9 mouse cellular contexts compared by ENCODE assay signal in the genomic region with DNA sequence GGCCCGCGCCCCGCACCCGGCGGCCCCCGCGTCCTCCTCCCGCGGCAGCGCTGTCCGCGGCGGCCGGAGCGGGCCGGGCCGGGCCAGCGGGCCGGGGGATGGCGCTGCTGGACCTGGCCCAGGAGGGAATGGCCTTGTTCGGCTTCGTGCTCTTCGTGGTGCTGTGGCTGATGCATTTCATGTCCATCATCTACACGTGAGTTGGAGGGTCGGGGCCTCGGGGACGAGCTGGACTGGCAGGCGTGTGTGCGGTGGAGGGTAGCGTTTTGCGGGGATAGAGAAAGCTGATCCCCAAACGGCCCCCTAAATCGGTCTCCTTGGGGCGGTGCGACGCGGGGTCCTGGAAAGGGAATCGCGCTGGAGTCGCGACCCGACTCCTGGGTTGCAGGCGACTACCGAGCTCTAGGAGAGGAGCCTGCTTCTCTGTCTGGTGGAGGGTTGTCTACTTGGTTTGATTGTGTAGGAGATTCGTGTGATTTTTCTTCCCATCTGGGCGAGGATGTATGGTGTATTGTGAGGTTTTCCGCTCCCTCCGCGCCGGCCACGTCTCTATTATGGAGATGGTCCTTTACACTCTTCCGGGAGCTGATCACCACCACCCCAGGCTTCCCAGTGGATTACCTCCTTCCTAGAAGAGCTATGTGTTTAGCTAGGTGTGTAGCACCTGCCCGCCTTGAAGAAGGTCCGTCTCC. TPM values are rescaled to one million over a fixed set of nuclear protein-coding genes. Genes with fewer than 3 reads are reported as not detected.
DNase-seq lines count a peak whose midpoint lies in the region; ATAC-seq and TF ChIP-seq lines count a peak whose summit lies in the region.
"Had no signal": no experiment of that assay in that cellular context is flagged by ENCODE, and none has a peak within 500 bp of the region (broad histone marks: within the 10 kb centered on the region; RNA-seq: fewer than 3 reads in every experiment).

No protein-coding gene starts in this region.

- TF ChIP-seq EP300 in ES-Bruce4 (IDR thresholded peaks at IDR 0.05; ENCODE audit: insufficient read depth, low read depth, low read length): no peak

- H3K36me3 ChIP-seq in ES-Bruce4 (ENCODE audit: control insufficient read depth, insufficient read depth, low read length, poor library complexity, severe bottlenecking): no peaks in the 10 kb centered on the region
- H3K36me3 ChIP-seq in embryonic facial prominence, embryonic 13.5 days: no peaks in the 10 kb centered on the region
- H3K36me3 ChIP-seq in hindbrain, embryonic 10.5 days: peaks cover 3% of the 10 kb centered on the region; the same call in 1 of the 2 replicates
- H3K36me3 ChIP-seq in stomach, embryonic 14.5 days (ENCODE audit: control insufficient read depth, insufficient read depth, low read length): no peaks in the 10 kb centered on the region

- WGBS in embryonic facial prominence, embryonic 13.5 days: 1% methylated on average over 47 of the region's 54 CpGs
- WGBS in hindbrain, embryonic 10.5 days: under 1% methylated on average over 54 of the region's 54 CpGs
- WGBS in stomach, embryonic 14.5 days: under 1% methylated on average over 54 of the region's 54 CpGs

- peak overlapping the region; percentile 83 for H3K4me3 ChIP-seq in ES-Bruce4 (ENCODE audit: low read depth, low read length)
- peak overlapping the region; percentile 91 for H3K4me3 ChIP-seq in embryonic facial prominence, embryonic 13.5 days
- H3K4me3 ChIP-seq in hindbrain, embryonic 10.5 days: peak overlapping the region; percentile 85
- H3K4me3 ChIP-seq in left cerebral cortex, adult 2 months: peak overlapping the region; percentile 89
- H3K4me3 ChIP-seq in stomach, embryonic 14.5 days (ENCODE audit: low read depth, low read length): peak overlapping the region; percentile 84

- DNase-seq in adrenal gland, adult 18-20 months (ENCODE audit: low spot score in 2 of 2): peak; percentile 37 to 40
- no peak for DNase-seq in adrenal gland, adult 2 months
- DNase-seq in hindbrain, embryonic 10.5 days (ENCODE audit: low spot score): peak; percentile 75
- peak; percentile 34 to 46 for DNase-seq in left cerebral cortex, adult 2 months (ENCODE audit: extremely low spot score in 1 of 2, low spot score in 2 of 2)

- H3K27ac ChIP-seq in ES-Bruce4 (ENCODE audit: insufficient read depth, low read length): no peak overlapping the region
- H3K27ac ChIP-seq in embryonic facial prominence, embryonic 13.5 days: peak overlapping the region; percentile 96
- H3K27ac ChIP-seq in hindbrain, embryonic 10.5 days: peak overlapping the region; percentile 97
- peak overlapping the region; percentile 92 for H3K27ac ChIP-seq in left cerebral cortex, adult 2 months
- H3K27ac ChIP-seq in stomach, embryonic 14.5 days (ENCODE audit: low read length): peak overlapping the region; percentile 91

- peak overlapping the region; percentile 83 for H3K9ac ChIP-seq in ES-Bruce4 (ENCODE audit: low read depth, poor library complexity, severe bottlenecking)
- H3K9ac ChIP-seq in embryonic facial prominence, embryonic 13.5 days: peak overlapping the region; percentile 95
- H3K9ac ChIP-seq in stomach, embryonic 14.5 days (replicated peaks; ENCODE audit: low read depth, low read length): peak overlapping the region; percentile 96

- H3K4me1 ChIP-seq in ES-Bruce4 (ENCODE audit: control insufficient read depth, insufficient read depth, low read length): no peaks in the 10 kb centered on the region
- peaks cover 6% of the 10 kb centered on the region; the same call in 1 of the 2 replicates for H3K4me1 ChIP-seq in embryonic facial prominence, embryonic 13.5 days
- peaks cover 12% of the 10 kb centered on the region for H3K4me1 ChIP-seq in hindbrain, embryonic 10.5 days (replicated peaks)
- 0 out of 2 replicates have a peak, but pooled peaks cover 8% of the 10 kb centered on the region for H3K4me1 ChIP-seq in stomach, embryonic 14.5 days (ENCODE audit: control insufficient read depth, insufficient read depth, low read length)

- TF ChIP-seq POLR2A in ES-Bruce4 (IDR thresholded peaks at IDR 0.05; ENCODE audit: insufficient read depth, low read length): no peak

- no peak for ATAC-seq in embryonic facial prominence, embryonic 13.5 days (ENCODE audit: insufficient number of reproducible peaks, insufficient read depth, low FRiP score, low TSS enrichment, low read depth)
- ATAC-seq in megakaryocyte-erythroid progenitor cell, adult 5-6 weeks (replicated peaks; ENCODE audit: low FRiP score, low TSS enrichment, poor library complexity, severe bottlenecking): 0 out of 2 replicates have a peak, but pooled peaks have one; percentile 5
- peak; percentile 51; the same call in 1 of the 2 replicates for ATAC-seq in stomach, embryonic 14.5 days (ENCODE audit: insufficient number of reproducible peaks, insufficient read depth, low FRiP score, low read depth)

- H3K27me3 ChIP-seq in ES-Bruce4 (ENCODE audit: control insufficient read depth, insufficient read depth, low read length, poor library complexity, severe bottlenecking): no peaks in the 10 kb centered on the region
- H3K27me3 ChIP-seq in embryonic facial prominence, embryonic 13.5 days: no peaks in the 10 kb centered on the region
- H3K27me3 ChIP-seq in hindbrain, embryonic 10.5 days (ENCODE audit: insufficient read depth, poor library complexity, severe bottlenecking): no peaks in the 10 kb centered on the region
- H3K27me3 ChIP-seq in stomach, embryonic 14.5 days (ENCODE audit: control insufficient read depth, insufficient read depth, low read length): no peaks in the 10 kb centered on the region

- no peak for TF ChIP-seq CTCF in ES-Bruce4 (IDR thresholded peaks at IDR 0.05; ENCODE audit: low read depth, low read length)
- no peak for TF ChIP-seq CTCF in left cerebral cortex, adult 2 months (IDR thresholded peaks at IDR 0.05)

- no peaks in the 10 kb centered on the region for H3K9me3 ChIP-seq in ES-Bruce4 (replicated peaks; ENCODE audit: control insufficient read depth, insufficient read depth, low read length, poor library complexity, severe bottlenecking)
- no peaks in the 10 kb centered on the region for H3K9me3 ChIP-seq in embryonic facial prominence, embryonic 13.5 days
- no peaks in the 10 kb centered on the region for H3K9me3 ChIP-seq in hindbrain, embryonic 10.5 days
- no peaks in the 10 kb centered on the region for H3K9me3 ChIP-seq in stomach, embryonic 14.5 days (ENCODE audit: control insufficient read depth, low read depth, low read length)

- H3K4me2 ChIP-seq in embryonic facial prominence, embryonic 13.5 days: peak overlapping the region; percentile 69
- peak overlapping the region; percentile 71 for H3K4me2 ChIP-seq in stomach, embryonic 14.5 days (replicated peaks; ENCODE audit: low read depth, low read length)

- intact Hi-C loops in left cerebral cortex, adult 2 months (cut with DNase I): loop anchor here (1.0 to 10.0 kb wide), 4 partner anchors 155 to 378 kb away; partner anchors contain the start of genes Gng10 and Ptbp3

RNA-seq across cellular contexts. Expression of gene Ugcg, which starts 0.6 kb away (rescaled TPM):
- 10 to 100 TPM; 31.7 to 32.0 TPM for total RNA-seq in adrenal gland, adult 18-20 months (2021)
- 10 to 100 TPM; 26.5 to 44.3 TPM for total RNA-seq in adrenal gland, adult 2 months (2021)
- polyA plus RNA-seq in adrenal gland, adult 2 months (2012; rRNA removed): 41.7 and 49.9 TPM in 2 replicates
- 60.0 and 61.2 TPM in 2 replicates for polyA plus RNA-seq in ES-Bruce4 (2011; ENCODE audit: insufficient read depth, insufficient read length, low read depth, missing spikeins)
- polyA plus RNA-seq in embryonic facial prominence, embryonic 13.5 days (2015; fragmentation: Nextera tagmentation; extraction: Ambion mirVana): 11.2 and 12.0 TPM in 2 replicates
- 9.0 and 10.0 TPM in 2 replicates for polyA plus RNA-seq in hindbrain, embryonic 10.5 days (2016; fragmentation: Nextera tagmentation; extraction: Ambion mirVana)
- 10 to 100 TPM; 79.8 to 90.3 TPM for total RNA-seq in left cerebral cortex, adult 2 months (2021)
- 223 and 236 TPM in 2 replicates for total RNA-seq in megakaryocyte-erythroid progenitor cell, adult 5-6 weeks (2014; fragmentation: Nextera tagmentation)
- total RNA-seq in megakaryocyte-erythroid progenitor cell, adult 5-6 weeks (2017): 225 and 282 TPM in 2 replicates
- 15.0 and 15.8 TPM in 2 replicates for polyA plus RNA-seq in stomach, embryonic 14.5 days (2014; fragmentation: Nextera tagmentation; extraction: Ambion mirVana)

RNA-seq across cellular contexts. Expression of gene AI481877, which starts 50.9 kb away (rescaled TPM):
- not detected for total RNA-seq in adrenal gland, adult 18-20 months (2021)
- not detected for total RNA-seq in adrenal gland, adult 2 months (2021)
- not detected in 2 replicates for polyA plus RNA-seq in adrenal gland, adult 2 months (2012; rRNA removed)
- 0.85 and 1.0 TPM in 2 replicates for polyA plus RNA-seq in ES-Bruce4 (2011; ENCODE audit: insufficient read depth, insufficient read length, low read depth, missing spikeins)
- polyA plus RNA-seq in embryonic facial prominence, embryonic 13.5 days (2015; fragmentation: Nextera tagmentation; extraction: Ambion mirVana): not detected in 2 replicates
- polyA plus RNA-seq in hindbrain, embryonic 10.5 days (2016; fragmentation: Nextera tagmentation; extraction: Ambion mirVana): not detected in 2 replicates
- total RNA-seq in left cerebral cortex, adult 2 months (2021): not detected
- total RNA-seq in megakaryocyte-erythroid progenitor cell, adult 5-6 weeks (2014; fragmentation: Nextera tagmentation): not detected in 2 replicates
- not detected in 2 replicates for total RNA-seq in megakaryocyte-erythroid progenitor cell, adult 5-6 weeks (2017)
- not detected in 2 replicates for polyA plus RNA-seq in stomach, embryonic 14.5 days (2014; fragmentation: Nextera tagmentation; extraction: Ambion mirVana)
- total RNA-seq: heart, postnatal 36 days had no signal
